Mouse (Mus musculus) left cerebral cortex, postnatal 25 days (tissue): ENCODE results near the gene Emc1. TPM values are rescaled to one million over a fixed set of nuclear protein-coding genes. Genes with fewer than 3 reads are reported as not detected.

Source experiments
- DNase-seq, 2 experiments: peaks; one replicate each; pipeline ENCODE4 v3.0.0; 2022; ENCODE audit warnings: low spot score in 2 of 2, mixed read lengths in 1 of 2
- intact Hi-C: fragments of 180-260 bp; cut with DNase I; formaldehyde crosslinking; loops from one replicate; pipeline ENCODE4 v1.15.1; 2025
- microRNA-seq, 2 experiments: library from miRNA; unstranded; fragments of <30 nt; microRNA quantifications; one replicate each; pipeline ENCODE4 v1.2.0; 2022
- total RNA-seq, 2 experiments: library from RNA; stranded (reverse); gene quantifications; 2 replicates each; pipeline ENCODE4 v1.2.3; 2021

Gene Emc1
- total RNA-seq, 2 experiments from 2014 or later: 80.2 to 86.8 TPM

- no peak for DNase-seq
- intact Hi-C loops: no loop called here
Observed at GRCm38 (mm10) chr4:139417868-139418267, 65.5 kb downstream of the Emc1 start.

- no peak for DNase-seq
- intact Hi-C loops: loop anchor here (5.0 kb wide), 1 partner anchor 36 kb away; no protein-coding TSS in a partner anchor
Observed at GRCm38 (mm10) chr4:139421621-139422020, 69.2 kb downstream of the Emc1 start.

- intact Hi-C loops: loop anchor here (5.0 kb wide), 1 partner anchor 35 kb away; no protein-coding TSS in a partner anchor
- no peak for DNase-seq
Observed at GRCm38 (mm10) chr4:139422409-139422808, 70.0 kb downstream of the Emc1 start.

- intact Hi-C loops: loop anchor here (5.0 kb wide), 1 partner anchor 34 kb away; no protein-coding TSS in a partner anchor
- DNase-seq: no peak
Observed at GRCm38 (mm10) chr4:139423270-139423669, 70.9 kb downstream of the Emc1 start.

Small RNA genes within 50 kb of the gene (microRNA-seq; reads per million reads assigned to microRNA genes)
- gene Gm24245 (0 reads per million in 2 experiments), gene Gm25732 (0.25 to 1.3 reads per million in 2 experiments)

Other genes starting within 250 kb of the Emc1 start
- gene Minos1, start 221.5 kb upstream of the Emc1 start, total RNA-seq: 100 to 1,000 TPM; 215 to 218 TPM
- 100 to 1,000 TPM; 350 to 351 TPM for gene Capzb, start 159.7 kb upstream of the Emc1 start, total RNA-seq
- 10 to 100 TPM; 12.6 to 13.0 TPM for gene Pqlc2, start 41.9 kb upstream of the Emc1 start, total RNA-seq
- gene Akr7a5, start 41.8 kb upstream of the Emc1 start, total RNA-seq: 10 to 100 TPM; 24.4 to 30.1 TPM
- gene Mrto4, start within 50 bp of the Emc1 start, total RNA-seq: 10 to 100 TPM; 43.3 to 45.7 TPM
- gene Ubr4, start within 50 bp of the Emc1 start, total RNA-seq: 100 to 1,000 TPM; 172 to 174 TPM
- 10 to 100 TPM; 15.9 to 17.2 TPM for gene Iffo2, start 178.0 kb downstream of the Emc1 start, total RNA-seq